Mouse (Mus musculus) left cerebral cortex, postnatal 10 days (tissue): ENCODE measurements around the gene Ddx27. TPM values are rescaled to one million over a fixed set of nuclear protein-coding genes. Genes with fewer than 3 reads are reported as not detected.
A peak's percentile ranks its signal among the peaks of the same experiment; 100 is the strongest.

Experiments used
- DNase-seq, 2 experiments: peaks; one replicate each; pipeline ENCODE4 v3.0.0; 2021 to 2022; ENCODE audit warnings: low spot score in 2 of 2, mixed read lengths in 1 of 2; ENCODE audit errors: extremely low spot score in 1 of 2
- intact Hi-C: fragments of 180-260 bp; cut with DNase I; formaldehyde crosslinking; loops from one replicate; pipeline ENCODE4 v1.15.1; 2025
- total RNA-seq, 2 experiments: library from RNA; stranded (reverse); gene quantifications; 2 replicates each; pipeline ENCODE4 v1.2.3; 2021

The Ddx27 gene
- total RNA-seq, 2 experiments from 2014 or later, result 34.9 to 40.6 TPM

- intact Hi-C loops, result no loop called here
- no peak for DNase-seq
Observed at GRCm38 (mm10) chr2:167076759-167077158, 61.8 kb downstream of the Ddx27 start.

DNA sequence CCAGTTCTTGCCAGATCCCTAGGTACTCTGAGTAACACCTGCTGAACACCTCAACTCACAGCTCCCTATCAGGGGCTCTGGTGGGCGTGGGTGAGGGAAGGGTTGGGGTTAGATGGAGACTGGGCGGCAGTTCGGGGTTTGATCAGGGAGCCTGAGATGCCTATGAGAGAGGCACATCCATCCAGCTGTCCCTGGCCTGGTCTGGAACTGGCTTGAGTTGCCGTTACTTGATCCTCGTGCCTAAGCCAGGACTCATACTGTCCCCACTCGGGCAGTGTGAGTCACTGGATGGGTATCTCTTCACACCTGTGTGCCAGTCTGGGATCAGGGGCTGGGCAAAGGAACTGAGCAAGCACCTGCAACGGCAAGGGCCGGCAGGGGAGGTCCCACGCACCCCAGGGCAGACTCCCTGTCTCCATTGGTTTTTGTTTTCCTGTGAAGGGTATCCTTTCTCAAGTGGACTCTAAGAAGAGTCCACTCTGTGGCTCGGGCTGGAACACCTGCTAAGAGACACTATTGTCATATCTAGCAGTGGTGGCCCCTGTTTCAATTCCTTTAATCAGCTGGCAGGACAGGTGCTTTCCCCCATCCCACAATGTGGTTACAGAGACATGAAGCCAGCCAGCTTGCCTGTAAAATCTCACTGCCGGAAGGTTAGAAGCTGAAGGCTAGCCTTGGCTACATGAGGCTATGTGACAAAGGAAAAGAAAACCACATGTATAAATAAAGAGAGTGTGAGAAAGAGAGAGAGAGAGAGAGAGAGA lies 62.4 kb downstream of the Ddx27 start:
- intact Hi-C loops, result no loop called here
- no peak for DNase-seq

- no peak for DNase-seq
- intact Hi-C loops, result no loop called here
Observed at GRCm38 (mm10) chr2:167078486-167078885, 63.5 kb downstream of the Ddx27 start.

DNA sequence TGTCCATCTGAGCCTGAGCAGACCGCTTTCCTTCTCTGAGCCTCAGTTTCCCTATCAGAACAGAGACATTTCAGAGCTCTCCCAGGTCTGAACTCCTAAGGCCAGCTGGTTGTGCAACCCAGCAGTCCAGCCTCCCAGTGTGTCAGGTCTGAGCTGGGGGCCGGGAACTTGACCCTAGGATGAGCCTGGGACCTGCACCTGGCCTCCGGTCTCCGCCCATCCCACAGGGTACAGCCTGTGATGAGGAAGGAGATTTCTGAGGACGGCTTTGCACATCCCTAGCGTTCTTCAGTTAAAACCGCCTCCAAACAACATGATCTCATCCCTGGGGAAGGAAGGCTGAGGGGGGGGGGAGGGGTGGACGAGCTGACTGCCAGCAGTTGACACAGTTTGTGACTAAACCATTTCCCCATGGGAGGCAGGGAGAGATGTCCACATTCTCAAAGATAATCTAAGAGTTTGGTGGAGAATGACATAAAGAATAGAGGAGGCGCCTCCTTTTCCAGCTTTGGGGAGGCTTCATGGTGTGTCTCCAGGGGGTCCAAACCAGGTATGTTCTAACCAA lies 64.0 kb downstream of the Ddx27 start:
- peak in 1 of 2 experiments; percentile 46 for DNase-seq
- intact Hi-C loops, result no loop called here

DNA sequence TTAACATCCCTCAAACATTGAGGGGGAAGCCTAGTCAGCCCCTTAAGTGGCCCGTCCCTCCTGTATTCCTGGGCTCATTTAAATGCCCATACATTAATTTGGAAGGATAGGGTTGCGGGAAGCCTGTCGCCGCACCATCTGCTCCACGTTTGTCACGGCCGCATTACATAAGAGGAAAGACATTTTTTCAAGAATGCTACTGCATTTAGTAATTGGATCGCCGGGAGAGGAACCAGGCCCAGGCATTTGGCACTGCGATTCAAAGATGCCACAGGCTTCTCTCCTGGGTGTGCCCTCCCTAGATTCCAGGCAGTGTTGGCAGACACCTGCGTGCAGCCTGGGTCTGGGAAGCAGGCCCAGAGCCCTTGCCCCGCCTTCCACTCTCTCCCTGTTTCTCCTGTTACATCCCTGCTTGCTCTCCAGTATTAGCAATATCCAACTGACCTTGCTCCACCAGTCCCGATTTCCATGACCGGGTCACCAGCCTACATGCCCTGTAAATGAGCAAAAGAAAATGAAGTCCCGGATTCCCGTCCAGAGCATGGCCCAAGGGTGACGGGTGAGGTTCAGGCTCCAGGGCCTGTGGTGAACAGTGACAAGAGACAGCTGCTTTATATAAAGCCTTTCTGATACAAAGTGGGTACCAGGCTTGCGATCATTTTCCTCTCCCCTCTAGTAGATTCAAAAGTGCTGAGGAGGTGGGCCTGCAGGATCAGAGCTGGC lies 64.7 kb downstream of the Ddx27 start:
- peak; percentile 43 to 59 for DNase-seq
- intact Hi-C loops, result no loop called here

DNA sequence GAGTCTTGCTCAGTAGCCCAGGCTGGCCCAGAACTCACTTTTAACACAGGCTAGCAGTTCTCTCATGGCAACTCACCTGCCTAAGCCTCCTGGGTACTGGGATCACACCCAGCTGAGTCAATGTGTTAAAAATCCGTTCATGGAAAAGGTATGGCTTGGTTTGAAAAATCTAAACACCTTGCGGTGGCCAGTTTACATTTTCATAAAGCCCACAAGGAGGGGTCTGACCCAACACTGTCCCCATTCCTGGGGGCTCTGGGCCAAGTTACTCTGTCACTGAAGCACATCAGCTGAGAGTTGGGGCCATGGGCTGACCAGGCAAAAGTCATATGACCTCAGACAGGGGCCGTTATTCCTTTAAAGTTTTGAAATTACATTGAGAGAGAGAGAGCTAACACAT lies 65.4 kb downstream of the Ddx27 start:
- intact Hi-C loops, result no loop called here

DNA sequence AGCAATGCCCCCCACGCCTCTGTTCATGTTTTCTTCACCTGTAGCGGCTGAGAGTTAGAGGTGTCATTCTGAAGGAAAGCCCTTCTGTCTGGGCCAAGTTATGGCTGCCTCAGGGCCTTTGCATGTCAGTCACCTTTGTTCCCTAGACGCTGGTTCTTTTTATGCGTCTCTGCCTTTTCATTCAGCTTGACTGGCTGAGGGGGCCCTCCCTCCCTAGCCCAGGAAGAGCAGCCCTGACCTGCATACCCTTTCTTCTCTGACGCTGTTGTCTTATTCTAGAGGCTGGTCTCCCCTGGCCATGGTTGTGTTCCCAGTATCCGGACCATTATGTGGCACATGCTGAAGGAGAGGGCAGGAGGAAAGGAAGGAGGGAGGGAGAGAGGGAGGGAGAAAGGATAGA lies 66.1 kb downstream of the Ddx27 start:
- intact Hi-C loops, result no loop called here
- DNase-seq, result no peak

More for the DNA sequence above, 65.4 kb downstream of the Ddx27 start:
- DNase-seq, result no peak

GRCm38 (mm10) chr2:167081639-167082038 lies 66.6 kb downstream of the Ddx27 start:
- DNase-seq, result peak in 1 of 2 experiments; percentile 59
- intact Hi-C loops, result no loop called here

Other genes with a start within 250 kb of the Ddx27 start
- 1 to 10 TPM; 6.5 to 8.8 TPM for gene Trp53rkb, start 222.7 kb upstream of the Ddx27 start, total RNA-seq
- 10 to 100 TPM; 39.5 to 44.2 TPM for gene Arfgef2, start 209.6 kb upstream of the Ddx27 start, total RNA-seq
- gene Cse1l, start 109.2 kb upstream of the Ddx27 start, total RNA-seq, result 10 to 100 TPM; 73.5 to 76.0 TPM
- gene Stau1, start 18.9 kb upstream of the Ddx27 start, total RNA-seq, result 10 to 100 TPM; 75.1 to 75.9 TPM
- 10 to 100 TPM; 29.7 to 33.6 TPM for gene Znfx1, start 47.8 kb downstream of the Ddx27 start, total RNA-seq
- gene Kcnb1, start 175.0 kb downstream of the Ddx27 start, total RNA-seq, result 10 to 100 TPM; 95.0 to 95.2 TPM
- 1 to 10 TPM; 3.0 TPM for gene Ptgis, start 225.4 kb downstream of the Ddx27 start, total RNA-seq